Mouse (Mus musculus): Measurements from ENCODE around the gene Cacnb2. TPM values are rescaled to one million over a fixed set of nuclear protein-coding genes. Genes with fewer than 3 reads are reported as not detected.
"Not testable (repeated sequence)": the region's sequence is repeated elsewhere in the genome, so short reads cannot be mapped to it uniquely, and the experiment has no call there.

The Cacnb2 gene
- total and polyA plus RNA-seq, 2 experiments from 2014 or later = 10.9 to 28.7 TPM

GRCm38 (mm10) chr2:14711751-14712150 is 108.9 kb downstream of the Cacnb2 start:
- Histone ChIP-seq H3K27ac (ENCODE audit: low read depth, low read length) (no peak overlapping the region), H3K4me1 (ENCODE audit: insufficient read depth, low read length) (no peaks in the 10 kb centered on the region), H3K9me3 (ENCODE audit: low read length) (no peaks in the 10 kb centered on the region), H3K4me3 (ENCODE audit: low read depth, low read length) (no peak overlapping the region), H3K4me2 (ENCODE audit: low read depth, low read length, poor library complexity, severe bottlenecking) (no peak overlapping the region), H3K36me3 (ENCODE audit: insufficient read depth, low read length) (no peaks in the 10 kb centered on the region), H3K27me3 (ENCODE audit: insufficient read depth, low read length) (no peaks in the 10 kb centered on the region), H3K9ac (replicated peaks; ENCODE audit: low read length, poor library complexity, severe bottlenecking) (no peak overlapping the region)
- ATAC-seq (ENCODE audit: low FRiP score) = no peak
- WGBS = 92% methylated on average over 2 of the region's 2 CpGs
- DNase-seq (ENCODE audit: low spot score) = peak; percentile 53
- TF ChIP-seq CTCF (IDR thresholded peaks at IDR 0.05) = peak; percentile 75

- Histone ChIP-seq H3K36me3 (ENCODE audit: insufficient read depth, low read length) (no peaks in the 10 kb centered on the region), H3K4me3 (ENCODE audit: low read depth, low read length) (no peak overlapping the region), H3K27me3 (ENCODE audit: insufficient read depth, low read length) (no peaks in the 10 kb centered on the region), H3K4me2 (ENCODE audit: low read depth, low read length, poor library complexity, severe bottlenecking) (no peak overlapping the region), H3K4me1 (ENCODE audit: insufficient read depth, low read length) (no peaks in the 10 kb centered on the region), H3K9ac (replicated peaks; ENCODE audit: low read length, poor library complexity, severe bottlenecking) (no peak overlapping the region), H3K27ac (ENCODE audit: low read depth, low read length) (no peak overlapping the region), H3K9me3 (ENCODE audit: low read length) (no peaks in the 10 kb centered on the region)
- TF ChIP-seq CTCF (IDR thresholded peaks at IDR 0.05) = no peak
- DNase-seq (ENCODE audit: low spot score) (no peak), ATAC-seq (ENCODE audit: low FRiP score) (no peak)
- WGBS = 93% methylated on average over 3 of the region's 3 CpGs
Observed at GRCm38 (mm10) chr2:14713049-14713448, 110.2 kb downstream of the Cacnb2 start.

- no peak overlapping the region for H3K9ac ChIP-seq (replicated peaks; ENCODE audit: low read length, poor library complexity, severe bottlenecking)
- 5% methylated on average over 1 of the region's 1 CpGs for WGBS
- H3K27ac ChIP-seq (ENCODE audit: low read depth, low read length) = no peak overlapping the region
- H3K36me3 ChIP-seq (ENCODE audit: insufficient read depth, low read length) = no peaks in the 10 kb centered on the region
- no peak for TF ChIP-seq CTCF (IDR thresholded peaks at IDR 0.05)
- no peak overlapping the region for H3K4me3 ChIP-seq (ENCODE audit: low read depth, low read length)
- ATAC-seq (ENCODE audit: low FRiP score) (no peak), DNase-seq (ENCODE audit: low spot score) (no peak)
- H3K27me3 ChIP-seq (ENCODE audit: insufficient read depth, low read length) = no peaks in the 10 kb centered on the region
- H3K9me3 ChIP-seq (ENCODE audit: low read length) = no peaks in the 10 kb centered on the region
- H3K4me2 ChIP-seq (ENCODE audit: low read depth, low read length, poor library complexity, severe bottlenecking) = no peak overlapping the region
- H3K4me1 ChIP-seq (ENCODE audit: insufficient read depth, low read length) = no peaks in the 10 kb centered on the region
Observed at GRCm38 (mm10) chr2:14716666-14717065, 113.8 kb downstream of the Cacnb2 start.

- no peak overlapping the region for H3K9ac ChIP-seq (replicated peaks; ENCODE audit: low read length, poor library complexity, severe bottlenecking)
- DNase-seq (ENCODE audit: low spot score) = no peak
Observed at GRCm38 (mm10) chr2:14719119-14719718, 116.3 kb downstream of the Cacnb2 start.

GRCm38 (mm10) chr2:14725437-14725836 is 122.5 kb downstream of the Cacnb2 start:
- no peak overlapping the region for H3K4me2 ChIP-seq (ENCODE audit: low read depth, low read length, poor library complexity, severe bottlenecking)
- H3K4me1 ChIP-seq (ENCODE audit: insufficient read depth, low read length) = no peaks in the 10 kb centered on the region
- H3K27me3 ChIP-seq (ENCODE audit: insufficient read depth, low read length) = no peaks in the 10 kb centered on the region
- H3K27ac ChIP-seq (ENCODE audit: low read depth, low read length) = no peak overlapping the region
- H3K9ac ChIP-seq (replicated peaks; ENCODE audit: low read length, poor library complexity, severe bottlenecking) = no peak overlapping the region
- no peak for DNase-seq (ENCODE audit: low spot score)
- no peaks in the 10 kb centered on the region for H3K9me3 ChIP-seq (ENCODE audit: low read length)
- H3K36me3 ChIP-seq (ENCODE audit: insufficient read depth, low read length) = no peaks in the 10 kb centered on the region
- TF ChIP-seq CTCF (IDR thresholded peaks at IDR 0.05) = no peak
- no peak overlapping the region for H3K4me3 ChIP-seq (ENCODE audit: low read depth, low read length)
- ATAC-seq (ENCODE audit: low FRiP score) = no peak

More at GRCm38 (mm10) chr2:14719119-14719718, 116.3 kb downstream of the Cacnb2 start:
- H3K27me3 ChIP-seq (ENCODE audit: insufficient read depth, low read length) = no peaks in the 10 kb centered on the region
- WGBS = 92% methylated on average over 9 of the region's 9 CpGs
- H3K36me3 ChIP-seq (ENCODE audit: insufficient read depth, low read length) = no peaks in the 10 kb centered on the region
- no peaks in the 10 kb centered on the region for H3K9me3 ChIP-seq (ENCODE audit: low read length)
- no peak overlapping the region for H3K27ac ChIP-seq (ENCODE audit: low read depth, low read length)
- no peaks in the 10 kb centered on the region for H3K4me1 ChIP-seq (ENCODE audit: insufficient read depth, low read length)
- no peak overlapping the region for H3K4me2 ChIP-seq (ENCODE audit: low read depth, low read length, poor library complexity, severe bottlenecking)
- no peak for TF ChIP-seq CTCF (IDR thresholded peaks at IDR 0.05)
- no peak overlapping the region for H3K4me3 ChIP-seq (ENCODE audit: low read depth, low read length)
- ATAC-seq (ENCODE audit: low FRiP score) = no peak

- H3K9ac ChIP-seq (replicated peaks; ENCODE audit: low read length, poor library complexity, severe bottlenecking); H3K4me1 ChIP-seq (ENCODE audit: insufficient read depth, low read length); H3K4me2 ChIP-seq (ENCODE audit: low read depth, low read length, poor library complexity, severe bottlenecking); H3K4me3 ChIP-seq (ENCODE audit: low read depth, low read length); H3K27ac ChIP-seq (ENCODE audit: low read depth, low read length); H3K9me3 ChIP-seq (ENCODE audit: low read length); H3K27me3 ChIP-seq (ENCODE audit: insufficient read depth, low read length); H3K36me3 ChIP-seq (ENCODE audit: insufficient read depth, low read length); DNase-seq (ENCODE audit: low spot score); ATAC-seq (ENCODE audit: low FRiP score): not testable (repeated sequence)
- WGBS = 98% methylated on average over 12 of the region's 13 CpGs
Observed at GRCm38 (mm10) chr2:14726601-14727000, 123.7 kb downstream of the Cacnb2 start.

All from midbrain, postnatal 0 days (tissue).